Comparison of ENCODE assay signal across 22 mouse cellular contexts in the genomic region with DNA sequence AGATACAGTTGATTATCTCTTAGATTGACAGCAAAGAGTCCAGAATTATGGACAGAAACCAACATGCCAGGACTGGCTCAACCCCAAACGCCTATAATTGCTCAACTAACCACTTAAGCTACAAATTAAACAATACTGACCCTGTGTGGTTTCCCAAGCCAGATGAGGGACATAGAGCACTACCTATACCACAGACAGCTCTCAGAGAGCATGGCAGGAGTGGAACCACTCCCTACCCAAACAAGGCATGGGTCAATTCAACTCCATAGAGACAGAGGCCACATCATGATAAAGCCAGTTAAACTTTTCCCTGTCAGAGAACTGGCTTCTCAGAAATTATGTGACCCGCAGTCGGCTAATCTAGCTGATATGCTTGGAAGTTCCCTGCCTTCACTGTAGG.
"Had no signal": no experiment of that assay in that cellular context is flagged by ENCODE, and none has a peak within 500 bp of the region (broad histone marks: within the 10 kb centered on the region; RNA-seq: fewer than 3 reads in every experiment).

No protein-coding gene starts in this region.

- ATAC-seq: liver, postnatal 0 days; midbrain, embryonic 16.5 days had no signal

- H3K9ac ChIP-seq: liver, embryonic 13.5 days; liver, embryonic 15.5 days; liver, postnatal 0 days; lung, embryonic 15.5 days; midbrain, embryonic 12.5 days; neural tube, embryonic 13.5 days; neural tube, embryonic 15.5 days had no signal

- H3K4me3 ChIP-seq: liver, embryonic 13.5 days; liver, embryonic 15.5 days; lung, embryonic 15.5 days; midbrain, embryonic 10.5 days; midbrain, embryonic 12.5 days; myocyte; neural tube, embryonic 13.5 days; neural tube, embryonic 15.5 days had no signal

- H3K27ac ChIP-seq: liver, embryonic 13.5 days; liver, embryonic 15.5 days; lung, embryonic 15.5 days; macrophage; midbrain, embryonic 10.5 days; midbrain, embryonic 12.5 days; neural tube, embryonic 13.5 days; neural tube, embryonic 15.5 days had no signal

- H3K4me1 ChIP-seq: liver, embryonic 13.5 days; liver, embryonic 15.5 days; lung, embryonic 15.5 days; midbrain, embryonic 10.5 days; midbrain, embryonic 12.5 days; neural tube, embryonic 13.5 days; neural tube, embryonic 15.5 days had no signal

- H3K27me3 ChIP-seq: liver, embryonic 13.5 days; liver, embryonic 15.5 days; lung, embryonic 15.5 days; midbrain, embryonic 12.5 days; neural tube, embryonic 13.5 days; neural tube, embryonic 15.5 days had no signal

- DNase-seq: liver, embryonic 13.5 days; liver, postnatal 0 days; lung, adult 2 months; lung, postnatal 14 days; midbrain, embryonic 14.5 days; retina, postnatal 1 day; right cerebral cortex, adult 18-20 months; right cerebral cortex, postnatal 25 days; right cerebral cortex, postnatal 4 days; spleen, adult 18-20 months; thymus, adult 18-20 months; thymus, postnatal 14 days; thymus, postnatal 36 days had no signal

- H3K4me2 ChIP-seq: liver, embryonic 13.5 days; liver, embryonic 15.5 days; lung, embryonic 15.5 days; midbrain, embryonic 12.5 days; neural tube, embryonic 13.5 days; neural tube, embryonic 15.5 days had no signal

- H3K36me3 ChIP-seq: liver, embryonic 13.5 days; liver, embryonic 15.5 days; lung, embryonic 15.5 days; midbrain, embryonic 10.5 days; midbrain, embryonic 12.5 days; neural tube, embryonic 13.5 days; neural tube, embryonic 15.5 days had no signal

- H3K9me3 ChIP-seq: liver, embryonic 13.5 days; liver, embryonic 15.5 days; lung, embryonic 15.5 days; midbrain, embryonic 10.5 days; midbrain, embryonic 12.5 days; neural tube, embryonic 13.5 days; neural tube, embryonic 15.5 days had no signal
